Mouse (Mus musculus): Measurements from ENCODE around the gene Krtap9-3.
"Not testable (repeated sequence)": the region's sequence is repeated elsewhere in the genome, so short reads cannot be mapped to it uniquely, and the experiment has no call there.

Krtap9-3 gene

DNA sequence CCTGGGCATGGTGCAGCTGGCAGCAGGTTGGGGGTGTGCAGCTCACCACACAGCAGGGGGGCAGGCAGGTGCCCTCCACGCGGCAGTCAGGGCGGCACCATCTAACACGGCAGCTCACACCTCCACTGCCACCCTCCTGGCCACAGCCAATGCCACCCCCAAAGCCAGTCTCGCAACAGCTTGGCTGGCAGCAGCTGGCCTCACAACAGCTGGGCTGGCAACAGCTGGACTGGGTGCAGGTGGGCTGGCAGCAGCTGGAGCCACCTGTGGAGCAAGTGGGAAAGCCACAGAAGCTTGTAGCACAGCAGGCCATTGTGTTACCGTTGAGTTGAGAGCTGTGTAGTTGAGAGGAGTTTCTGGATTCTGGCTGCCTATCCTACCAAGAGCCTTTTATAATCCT is at the start of gene Krtap9-3:
TSS of gene Krtap9-3 (minus strand) at position 364 of the 400 bp plus-strand sequence.
- in situ Hi-C loops (cut with MboI, MseI) = not testable (repeated sequence)

DNA sequence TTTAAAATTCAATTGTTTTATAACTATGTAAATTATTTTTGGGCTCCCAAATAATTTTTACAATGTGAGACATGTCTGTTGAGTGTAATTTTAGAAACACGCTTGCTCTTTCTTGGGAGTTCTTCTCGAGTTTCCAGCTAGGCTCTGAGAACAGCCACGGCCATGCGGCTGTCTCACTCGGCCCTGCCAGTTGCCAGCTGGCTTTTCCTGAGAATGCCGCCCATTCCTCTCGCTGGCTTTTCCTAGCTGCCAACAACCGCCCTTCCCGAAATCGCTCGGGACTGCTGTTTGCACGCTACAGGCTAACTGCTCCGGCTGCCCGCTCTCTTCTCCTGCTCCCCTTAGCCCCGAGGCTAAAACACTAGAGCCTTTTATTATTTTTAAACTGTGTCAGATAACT is 48.5 kb upstream of the Krtap9-3 start:
- in situ Hi-C loops (cut with MboI, MseI) = no loop called here

DNA sequence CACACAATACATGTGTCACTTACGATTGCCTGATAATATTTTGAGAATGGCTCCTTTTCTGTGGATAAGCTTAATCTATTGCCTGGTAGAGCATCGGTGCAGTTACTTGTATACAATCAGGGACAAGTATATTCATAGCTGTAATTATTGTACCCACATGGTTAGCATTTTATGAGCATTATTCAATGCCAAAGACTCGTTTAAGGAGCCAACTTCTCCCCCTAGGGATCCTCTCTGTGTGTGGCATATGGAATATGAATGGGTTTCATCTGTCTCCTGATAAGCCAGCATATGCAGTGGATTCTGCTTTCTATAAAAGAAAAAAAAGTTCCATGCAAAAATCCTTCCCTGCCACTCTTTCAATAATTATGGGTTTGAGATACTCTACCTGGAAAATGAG is 46.4 kb upstream of the Krtap9-3 start:
- in situ Hi-C loops (cut with MboI, MseI) = no loop called here

DNA sequence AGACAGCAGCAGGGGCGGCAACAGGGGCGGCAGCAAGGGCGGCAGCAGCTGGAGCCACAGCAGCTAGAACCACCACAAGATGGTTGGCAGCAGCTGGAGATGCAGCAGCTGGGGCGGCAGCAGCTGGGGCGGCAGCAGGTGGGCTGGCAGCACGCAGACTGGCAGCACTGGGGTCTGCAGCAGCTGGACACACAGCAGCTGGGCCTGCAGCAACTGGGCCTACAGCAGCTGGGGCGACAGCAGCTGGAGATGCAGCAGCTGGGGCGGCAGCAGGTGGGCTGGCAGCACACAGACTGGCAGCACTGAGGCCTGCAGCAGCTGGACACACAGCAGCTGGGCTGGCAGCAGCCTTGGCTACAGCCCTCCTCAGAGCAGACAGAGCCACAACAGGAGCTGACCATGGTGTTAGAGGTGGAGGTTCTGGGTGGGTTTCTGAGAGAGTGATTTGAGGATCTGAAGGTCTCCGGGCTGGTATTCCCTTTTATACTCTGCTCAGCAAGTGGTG is 45.8 kb upstream of the Krtap9-3 start, which contains the start of gene Krtap4-7:
TSS of gene Krtap4-7 (minus strand) at position 455 of the 505 bp plus-strand sequence.
- in situ Hi-C loops (cut with MboI, MseI) = not testable (repeated sequence)

DNA sequence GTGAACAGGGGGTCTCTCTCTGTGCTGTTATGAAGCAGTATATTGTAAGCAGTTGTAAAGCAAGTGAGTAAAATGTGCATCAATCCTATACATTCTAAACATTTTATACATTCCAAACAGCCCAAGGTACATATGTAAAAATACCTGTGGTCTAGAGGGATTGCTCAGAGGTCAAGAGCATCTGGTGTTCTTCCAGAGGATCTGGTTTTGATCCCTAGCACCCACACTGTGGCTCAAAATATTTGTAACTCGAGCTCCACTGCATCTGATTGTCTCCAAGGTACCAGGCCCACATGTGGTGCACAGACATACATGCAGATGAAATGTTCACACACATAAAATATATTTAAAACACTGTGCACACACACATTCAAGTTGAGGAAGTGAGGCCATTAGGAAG is 43.0 kb upstream of the Krtap9-3 start:
- in situ Hi-C loops (cut with MboI, MseI) = no loop called here

DNA sequence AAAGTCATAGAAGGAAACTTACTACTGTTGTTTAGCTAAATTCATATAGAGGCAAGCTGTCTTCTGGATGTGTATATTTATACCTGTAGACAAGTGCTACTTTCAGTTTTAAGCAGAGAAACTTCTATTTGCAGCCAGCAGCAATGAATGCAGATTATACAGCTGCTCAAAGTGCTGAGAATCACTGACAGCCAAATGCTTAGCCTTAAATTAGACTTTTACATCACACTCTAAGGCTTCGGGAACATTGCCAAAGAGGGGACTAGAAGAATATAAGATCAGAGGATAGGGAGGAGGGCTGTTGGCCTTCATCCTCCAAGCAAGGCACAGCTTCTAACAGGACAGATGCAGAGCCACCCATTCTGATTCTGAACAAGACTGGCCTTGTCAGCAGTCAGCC is 39.2 kb upstream of the Krtap9-3 start:
- in situ Hi-C loops (cut with MboI, MseI) = no loop called here

GRCm38 (mm10) chr11:99634653-99635134 is 36.8 kb upstream of the Krtap9-3 start, which contains the start of gene Krtap4-2:
Krtap4-2 (minus strand) TSS chr11:99635084.
- in situ Hi-C loops (cut with MboI, MseI) = no loop called here

DNA sequence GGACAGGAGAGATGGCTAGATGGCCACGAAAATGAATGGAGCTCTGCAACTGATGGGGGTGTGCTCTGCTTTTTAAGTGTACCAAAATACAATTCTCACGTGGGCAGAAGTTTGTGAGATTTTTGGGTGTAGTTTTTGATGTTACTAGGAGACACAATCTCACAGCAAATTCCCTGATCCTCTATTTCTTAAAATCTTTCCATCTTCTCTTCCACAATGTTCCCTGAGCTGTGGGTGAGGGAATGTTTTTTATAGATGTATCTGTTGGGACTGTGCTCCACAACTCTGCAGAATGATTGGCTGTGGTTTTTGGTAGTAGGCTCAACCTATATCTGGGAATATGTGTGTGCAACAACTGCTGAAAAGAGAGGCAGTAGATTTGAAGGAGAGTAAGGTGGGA is 35.4 kb upstream of the Krtap9-3 start:
- in situ Hi-C loops (cut with MboI, MseI) = no loop called here

DNA sequence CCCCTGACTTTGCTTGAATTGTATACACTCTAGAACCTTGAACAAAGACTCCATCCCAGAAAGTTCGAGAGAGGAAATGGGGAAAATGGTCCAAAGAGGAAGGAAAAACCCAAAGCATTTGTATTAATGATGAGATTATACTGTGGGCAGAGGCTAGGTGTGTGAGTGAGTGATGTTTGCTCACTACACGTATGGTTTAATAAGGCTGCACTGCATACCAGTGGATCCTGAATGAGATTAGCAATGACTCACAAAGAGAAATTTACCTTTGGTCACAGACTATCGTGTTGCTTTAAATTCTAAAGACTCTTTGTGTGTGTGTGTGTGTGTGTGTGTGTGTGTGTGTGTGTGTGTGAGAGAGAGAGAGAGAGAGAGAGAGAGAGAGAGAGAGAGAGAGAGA is 33.0 kb upstream of the Krtap9-3 start:
- in situ Hi-C loops (cut with MboI, MseI) = no loop called here

DNA sequence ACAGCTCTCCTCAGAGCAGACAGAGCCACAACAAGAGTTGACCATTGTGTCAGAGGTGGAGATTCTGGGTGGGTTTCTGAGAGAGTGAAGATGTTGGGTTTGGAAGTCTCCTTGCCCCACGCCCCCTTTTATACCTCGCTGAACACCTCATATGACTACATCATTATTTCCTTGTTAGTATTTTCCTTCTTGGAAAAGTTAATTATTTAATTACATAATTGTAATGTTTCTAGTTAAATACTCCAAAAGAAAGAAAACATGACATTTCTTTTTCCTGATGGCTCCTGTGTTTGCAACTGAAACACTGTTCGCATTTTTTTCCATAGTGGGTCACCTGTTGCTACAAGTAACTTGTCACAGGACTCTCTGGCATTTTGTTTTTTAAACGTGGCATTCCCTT is 30.2 kb upstream of the Krtap9-3 start, which contains the start of gene Krtap4-1:
TSS of gene Krtap4-1 (minus strand) at position 101 of the 400 bp plus-strand sequence.
- in situ Hi-C loops (cut with MboI, MseI) = no loop called here

- in situ Hi-C loops (cut with MboI, MseI) = no loop called here
Observed at GRCm38 (mm10) chr11:99620335-99620734, 22.4 kb upstream of the Krtap9-3 start, which contains the start of gene Gm11562. Gm11562 (minus strand) TSS chr11:99620435.

DNA sequence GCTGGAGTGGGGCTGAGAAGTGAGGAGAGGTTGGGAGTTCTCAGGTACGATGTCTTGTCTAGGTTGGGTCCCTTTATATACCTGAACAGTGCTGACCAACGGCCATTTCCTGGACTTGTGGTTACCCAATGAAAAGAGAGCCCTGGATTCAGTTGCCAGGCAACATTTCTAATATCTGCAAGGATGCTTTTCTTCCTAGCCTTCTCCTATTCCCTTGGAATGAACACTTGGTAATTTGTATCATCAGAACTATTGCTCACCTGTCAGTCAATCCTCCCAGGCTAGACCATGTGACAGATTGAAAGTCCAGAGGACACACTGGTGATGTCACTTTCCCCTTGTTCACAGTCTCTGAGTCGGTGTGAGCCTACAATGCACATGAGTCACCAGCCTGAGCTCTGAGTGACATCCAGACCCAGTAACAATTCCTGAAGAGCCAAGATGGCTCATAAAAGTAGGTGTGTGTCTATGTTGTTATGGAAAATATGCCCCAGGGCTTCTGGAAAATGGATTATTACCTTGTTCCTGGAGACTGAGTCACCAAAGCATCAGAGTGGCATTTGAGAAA is 17.0 kb upstream of the Krtap9-3 start, which contains the start of gene Krtap2-4:
TSS of gene Krtap2-4 (minus strand) at position 51 of the 568 bp plus-strand sequence.
- in situ Hi-C loops (cut with MboI, MseI) = no loop called here

DNA sequence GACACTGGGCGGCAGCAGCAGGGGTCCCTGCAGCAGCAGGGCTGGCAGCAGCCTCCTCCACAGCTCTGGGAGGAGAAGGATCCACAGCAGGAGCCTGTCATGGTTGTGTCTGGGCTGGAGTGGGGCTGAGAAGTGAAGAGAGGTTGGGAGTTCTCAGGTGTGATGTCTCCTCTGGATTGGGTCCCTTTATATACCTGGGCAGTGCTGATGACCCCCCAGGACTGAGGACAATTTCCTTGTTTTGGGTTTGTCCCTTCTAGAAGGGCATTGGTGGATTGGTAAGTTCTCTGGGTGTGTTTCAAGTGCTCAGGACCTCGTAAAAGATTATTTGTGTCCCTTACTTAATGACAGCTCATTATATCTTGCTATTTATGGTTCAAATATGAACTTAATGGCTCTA is 12.2 kb upstream of the Krtap9-3 start, which contains the start of gene Gm11937:
TSS of gene Gm11937 (minus strand) at position 101 of the 400 bp plus-strand sequence.
- in situ Hi-C loops (cut with MboI, MseI) = not testable (repeated sequence)

- in situ Hi-C loops (cut with MboI, MseI) = no loop called here
Observed at GRCm38 (mm10) chr11:99609126-99609525, 11.2 kb upstream of the Krtap9-3 start.

DNA sequence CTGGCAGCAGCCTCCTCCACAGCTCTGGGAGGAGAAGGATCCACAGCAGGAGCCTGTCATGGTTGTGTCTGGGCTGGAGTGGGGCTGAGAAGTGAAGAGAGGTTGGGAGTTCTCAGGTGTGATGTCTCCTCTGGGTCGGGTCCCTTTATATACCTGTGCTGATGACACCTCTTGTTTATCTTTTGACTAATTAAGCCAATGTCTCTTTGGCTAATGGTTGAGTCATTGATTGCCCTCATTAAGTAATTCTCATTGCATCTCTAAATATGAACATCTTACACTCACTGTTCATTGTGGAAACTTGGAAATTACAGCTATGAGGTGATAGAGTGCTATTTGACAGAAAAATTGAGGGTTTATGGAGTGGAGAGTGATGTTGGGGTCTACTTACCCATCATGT is 5.3 kb upstream of the Krtap9-3 start, which contains the start of gene Gm11938:
TSS of gene Gm11938 (minus strand) at position 101 of the 400 bp plus-strand sequence.
- in situ Hi-C loops (cut with MboI, MseI) = not testable (repeated sequence)

DNA sequence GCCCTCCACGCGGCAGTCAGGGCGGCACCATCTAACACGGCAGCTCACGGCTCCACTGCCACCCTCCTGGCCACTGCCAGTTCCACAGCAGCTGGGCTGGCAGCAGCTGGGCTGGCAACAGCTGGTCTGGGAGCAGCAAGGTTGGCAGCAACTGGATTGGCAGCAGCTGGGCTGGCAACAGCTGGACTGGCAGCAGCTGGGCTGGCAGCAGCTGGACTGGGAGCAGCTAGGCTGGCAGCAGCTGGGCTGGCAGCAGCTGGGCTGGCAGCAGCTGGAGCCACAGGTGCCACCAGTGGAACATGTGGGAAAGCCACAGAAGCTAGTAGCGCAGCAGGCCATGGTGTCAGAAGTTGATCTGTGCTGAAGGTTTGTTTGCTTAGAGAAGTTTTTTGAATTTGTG is 6.9 kb downstream of the Krtap9-3 start, which contains the start of gene Krtap1-3:
TSS of gene Krtap1-3 (minus strand) at position 359 of the 400 bp plus-strand sequence.
- in situ Hi-C loops (cut with MboI, MseI) = no loop called here

DNA sequence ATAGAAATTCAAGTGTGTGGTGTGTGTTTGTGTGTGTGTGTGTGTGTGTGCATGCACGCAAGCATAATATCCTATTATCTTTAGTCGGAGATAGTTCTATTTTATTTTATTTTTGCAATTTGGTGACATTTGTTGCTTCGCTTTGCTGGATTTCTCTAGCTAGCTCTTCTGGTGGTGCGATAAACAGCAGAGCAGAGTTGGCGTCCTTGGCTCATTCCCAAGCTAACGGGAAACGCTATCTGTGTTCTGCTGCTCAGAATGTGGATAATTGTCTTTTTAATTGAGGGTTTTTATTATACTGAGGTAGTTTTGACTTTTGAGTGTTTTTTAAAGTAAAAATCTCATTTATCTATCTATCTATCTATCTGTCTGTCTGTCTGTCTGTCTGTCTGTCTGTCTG is 12.8 kb downstream of the Krtap9-3 start:
- in situ Hi-C loops (cut with MboI, MseI) = no loop called here

- in situ Hi-C loops (cut with MboI, MseI) = no loop called here
Observed at GRCm38 (mm10) chr11:99583245-99583704, 14.6 kb downstream of the Krtap9-3 start, which contains the start of gene Krtap1-4. Krtap1-4 (minus strand) TSS chr11:99583654.

DNA sequence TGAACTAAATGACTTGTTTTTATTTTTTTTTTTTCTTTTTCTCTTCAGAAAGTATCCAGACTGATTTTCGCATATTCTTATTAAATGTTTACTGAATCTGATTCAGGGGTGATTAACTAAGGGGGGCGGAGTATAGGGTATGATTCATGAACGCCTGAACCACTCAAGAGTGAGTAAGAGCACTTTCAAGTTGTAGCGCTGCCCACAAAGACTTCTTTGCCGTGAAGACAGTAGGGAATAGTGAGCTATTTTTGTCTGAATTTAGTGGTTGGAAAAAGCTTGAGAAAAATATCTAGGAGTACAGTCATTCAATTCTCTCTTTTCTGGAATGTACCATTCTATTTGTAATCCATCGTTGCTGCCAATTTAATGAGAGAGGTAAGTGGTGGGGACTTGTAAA is 16.3 kb downstream of the Krtap9-3 start:
- in situ Hi-C loops (cut with MboI, MseI) = no loop called here

GRCm38 (mm10) chr11:99581051-99581450 is 16.9 kb downstream of the Krtap9-3 start:
- in situ Hi-C loops (cut with MboI, MseI) = no loop called here

DNA sequence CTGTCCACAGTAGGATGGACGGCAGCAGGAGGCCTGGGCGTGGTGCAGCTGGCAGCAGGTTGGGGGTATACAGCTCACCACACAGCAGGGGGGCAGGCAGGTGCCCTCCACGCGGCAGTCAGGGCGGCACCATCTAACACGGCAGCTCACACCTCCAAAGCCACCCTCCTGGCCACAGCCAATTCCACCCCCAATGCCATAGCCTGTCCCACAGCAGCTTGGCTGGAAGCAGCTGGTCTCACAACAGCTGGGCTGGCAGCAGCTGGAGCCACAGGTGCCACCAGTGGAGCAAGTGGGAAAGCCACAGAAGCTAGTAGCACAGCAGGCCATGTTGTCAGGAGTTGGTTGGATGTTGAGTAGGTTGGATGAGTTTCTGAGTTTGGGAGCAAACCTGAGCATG is 17.3 kb downstream of the Krtap9-3 start, which contains the start of gene Krtap1-5:
TSS of gene Krtap1-5 (minus strand) at position 381 of the 400 bp plus-strand sequence.
- in situ Hi-C loops (cut with MboI, MseI) = no loop called here

- in situ Hi-C loops (cut with MboI, MseI) = no loop called here
Observed at GRCm38 (mm10) chr11:99574106-99574505, 23.8 kb downstream of the Krtap9-3 start.

DNA sequence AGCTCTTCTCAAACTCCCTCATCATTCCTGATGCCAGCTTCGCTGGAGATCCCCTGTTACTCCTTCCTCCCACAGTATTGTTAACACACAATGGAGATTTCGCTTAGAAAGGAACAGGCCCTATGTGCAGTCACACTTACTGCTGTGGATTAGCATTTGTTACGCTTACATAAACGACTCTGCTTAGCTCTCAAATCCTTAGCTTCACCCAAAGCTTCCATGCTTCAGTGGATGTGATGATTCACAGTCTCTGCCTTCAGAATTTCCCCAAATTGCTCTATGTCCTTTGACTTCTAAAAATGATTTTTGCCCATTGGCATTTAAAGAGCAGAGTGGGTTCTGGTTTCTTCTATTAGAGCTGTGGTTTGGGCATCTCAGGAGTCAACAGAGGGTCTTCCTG is 24.7 kb downstream of the Krtap9-3 start:
- in situ Hi-C loops (cut with MboI, MseI) = no loop called here

All from T-helper 17 cell (primary cell).